Mouse (Mus musculus) testis, adult 2 months (tissue): Measurements from ENCODE around the gene Med12l.

ENCODE experiments used
- CTCF ChIP-seq: fragments of 200-500 bp; IDR thresholded peaks from 2 replicates; pipeline ENCODE4 v1.5.1; 2012; ENCODE audit warnings: low read depth, mild to moderate bottlenecking, inconsistent platforms, low read length, moderate library complexity; ENCODE audit not compliant: control insufficient read depth, insufficient read depth, insufficient replicate concordance
- POLR2A ChIP-seq: fragments of 200-500 bp; IDR thresholded peaks from 2 replicates; pipeline ENCODE4 v1.6.1; 2012; ENCODE audit warnings: low read depth, mild to moderate bottlenecking, inconsistent platforms, low read length, moderate library complexity; ENCODE audit not compliant: control insufficient read depth

DNA sequence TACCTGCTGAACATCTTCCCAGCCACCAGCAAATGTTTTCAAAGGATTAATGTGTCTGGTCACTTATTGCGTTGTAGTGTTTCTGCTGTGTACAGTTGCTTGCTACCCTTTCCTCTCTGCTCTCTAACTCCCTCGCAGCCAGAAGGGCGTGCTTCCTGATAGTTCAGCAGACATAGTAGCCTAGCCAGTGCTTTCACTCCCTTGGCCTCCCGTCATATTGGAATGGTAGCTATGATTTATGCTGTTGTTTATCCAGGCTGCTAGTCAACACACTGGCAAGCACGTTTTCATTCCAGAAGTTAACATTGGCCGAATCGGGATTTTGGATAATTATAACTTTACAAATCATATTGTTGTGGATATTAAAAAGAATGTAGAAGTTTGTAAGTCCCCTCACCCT is 54.5 kb downstream of the Med12l start:
- TF ChIP-seq CTCF (no peak), POLR2A (no peak)
